Mouse (Mus musculus): ENCODE results near the gene Ylpm1. TPM values are rescaled to one million over a fixed set of nuclear protein-coding genes. Genes with fewer than 3 reads are reported as not detected.

Ylpm1 gene
- polyA plus RNA-seq, 1 experiment from 2014 or later: 43.7 TPM

GRCm38 (mm10) chr12:85113337-85113736 lies 117.2 kb downstream of the Ylpm1 start:
- no peak overlapping the region for H3K4me3 ChIP-seq
- no peak for ATAC-seq (ENCODE audit: low FRiP score, low read depth)
- peaks cover 32% of the 10 kb centered on the region for H3K4me1 ChIP-seq
- H3K27me3 ChIP-seq: no peaks in the 10 kb centered on the region
- peaks cover 15% of the 10 kb centered on the region for H3K36me3 ChIP-seq
- H3K27ac ChIP-seq (replicated peaks): no peak overlapping the region
- H3K9ac ChIP-seq (replicated peaks): no peak overlapping the region
- WGBS: 95% methylated on average over 3 of the region's 3 CpGs
- no peak overlapping the region for H3K4me2 ChIP-seq (replicated peaks)
- H3K9me3 ChIP-seq: no peaks in the 10 kb centered on the region

DNA sequence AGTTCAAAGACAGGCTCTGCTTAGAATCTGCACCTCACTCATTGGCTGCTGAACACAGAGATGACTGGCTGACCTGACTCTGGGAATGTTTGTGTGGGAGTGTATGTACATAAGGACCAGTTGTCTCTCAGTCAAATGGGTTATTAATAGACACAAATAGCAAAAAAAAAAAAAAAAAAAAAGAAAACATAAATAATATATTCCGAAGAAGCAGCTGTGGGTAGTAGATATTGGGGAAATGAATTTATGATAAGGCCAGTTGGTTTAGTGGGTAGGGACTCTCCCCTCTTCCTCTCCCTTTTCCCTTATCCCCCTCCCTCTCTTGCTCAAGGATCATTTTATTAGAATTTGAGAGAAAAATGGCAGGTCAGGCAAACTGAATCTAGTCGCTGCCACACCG lies 117.8 kb downstream of the Ylpm1 start:
- H3K9me3 ChIP-seq: no peaks in the 10 kb centered on the region
- H3K27me3 ChIP-seq: no peaks in the 10 kb centered on the region
- no peak overlapping the region for H3K27ac ChIP-seq (replicated peaks)
- 93% methylated on average over 3 of the region's 3 CpGs for WGBS
- no peak for ATAC-seq (ENCODE audit: low FRiP score, low read depth)
- no peak overlapping the region for H3K4me3 ChIP-seq
- no peak overlapping the region for H3K4me2 ChIP-seq (replicated peaks)
- peaks cover 21% of the 10 kb centered on the region for H3K36me3 ChIP-seq
- peaks cover 32% of the 10 kb centered on the region for H3K4me1 ChIP-seq
- H3K9ac ChIP-seq (replicated peaks): no peak overlapping the region

- H3K36me3 ChIP-seq: peaks cover 37% of the 10 kb centered on the region
- ATAC-seq (ENCODE audit: low FRiP score, low read depth): no peak
- no peaks in the 10 kb centered on the region for H3K27me3 ChIP-seq
- no peak overlapping the region for H3K4me2 ChIP-seq (replicated peaks)
- H3K4me3 ChIP-seq: no peak overlapping the region
- no peaks in the 10 kb centered on the region for H3K9me3 ChIP-seq
- no peak overlapping the region for H3K9ac ChIP-seq (replicated peaks)
- no peak overlapping the region for H3K27ac ChIP-seq (replicated peaks)
- H3K4me1 ChIP-seq: peaks cover 22% of the 10 kb centered on the region
- 77% methylated on average over 7 of the region's 7 CpGs for WGBS
Measured at GRCm38 (mm10) chr12:85115678-85116077, 119.6 kb downstream of the Ylpm1 start.

Other genes starting within 250 kb of the Ylpm1 start
- gene Npc2, start 223.2 kb upstream of the Ylpm1 start, polyA plus RNA-seq (2016; fragmentation: Nextera tagmentation; extraction: Ambion mirVana): 90.3 and 90.5 TPM in 2 replicates
- 168 and 169 TPM in 2 replicates for gene Isca2, start 223.1 kb upstream of the Ylpm1 start, polyA plus RNA-seq (2016; fragmentation: Nextera tagmentation; extraction: Ambion mirVana)
- gene Ltbp2, start 119.8 kb upstream of the Ylpm1 start, polyA plus RNA-seq (2016; fragmentation: Nextera tagmentation; extraction: Ambion mirVana): 0.43 TPM in 1 of 2 replicates, not detected in the other
- 131 and 133 TPM in 2 replicates for gene Fcf1, start 25.4 kb upstream of the Ylpm1 start, polyA plus RNA-seq (2016; fragmentation: Nextera tagmentation; extraction: Ambion mirVana)
- 29.2 and 31.0 TPM in 2 replicates for gene Arel1, start 25.4 kb upstream of the Ylpm1 start, polyA plus RNA-seq (2016; fragmentation: Nextera tagmentation; extraction: Ambion mirVana)
- gene Prox2, start 114.4 kb downstream of the Ylpm1 start, polyA plus RNA-seq (2016; fragmentation: Nextera tagmentation; extraction: Ambion mirVana): 2.5 and 3.7 TPM in 2 replicates
- gene Dlst, start 114.5 kb downstream of the Ylpm1 start, polyA plus RNA-seq (2016; fragmentation: Nextera tagmentation; extraction: Ambion mirVana): 101 and 107 TPM in 2 replicates
- 5.4 and 6.1 TPM in 2 replicates for gene Rps6kl1, start 154.9 kb downstream of the Ylpm1 start, polyA plus RNA-seq (2016; fragmentation: Nextera tagmentation; extraction: Ambion mirVana)
- 5.7 and 6.2 TPM in 2 replicates for gene Pgf, start 181.5 kb downstream of the Ylpm1 start, polyA plus RNA-seq (2016; fragmentation: Nextera tagmentation; extraction: Ambion mirVana)
- 85.7 and 86.6 TPM in 2 replicates for gene Eif2b2, start 223.2 kb downstream of the Ylpm1 start, polyA plus RNA-seq (2016; fragmentation: Nextera tagmentation; extraction: Ambion mirVana)